Mouse (Mus musculus) embryonic facial prominence, embryonic 14.5 days (tissue): Measurements from ENCODE around the gene Lrch1. TPM values are rescaled to one million over a fixed set of nuclear protein-coding genes. Genes with fewer than 3 reads are reported as not detected.

Source experiments
- ATAC-seq: fragments of 200-750 bp; cut with Nextera tagmentation; 2 replicates; pipeline ENCODE4 v1.8.0; 2017; ENCODE audit warnings: low read depth, moderate number of reproducible peaks, moderate TSS enrichment
- DNase-seq: peaks from one replicate; pipeline ENCODE4 v3.0.0-alpha.2; 2015; ENCODE audit warnings: low spot score
- H3K27ac ChIP-seq: fragments of 300-500 bp; sonication (generic); replicated peaks from 2 replicates; pipeline ENCODE4 v1.5.1; 2014; ENCODE audit warnings: low read depth, mild to moderate bottlenecking, low read length, moderate library complexity
- H3K27me3 ChIP-seq: fragments of 300-500 bp; sonication (generic); replicated peaks from 2 replicates; pipeline ENCODE4 v1.6.1; 2014; ENCODE audit warnings: low read length; ENCODE audit not compliant: control insufficient read depth, insufficient read depth
- H3K36me3 ChIP-seq: fragments of 300-500 bp; sonication (generic); 2 replicates; pipeline ENCODE4 v1.6.1; 2014; ENCODE audit warnings: low read length, mixed read lengths; ENCODE audit not compliant: control insufficient read depth, insufficient read depth
- H3K4me1 ChIP-seq: fragments of 300-500 bp; sonication (generic); 2 replicates; pipeline ENCODE4 v1.6.1; 2014; ENCODE audit warnings: antibody characterized with exemption, low read length; ENCODE audit not compliant: control insufficient read depth, insufficient read depth
- H3K4me2 ChIP-seq: fragments of 300-500 bp; sonication (generic); 2 replicates; pipeline ENCODE4 v1.6.1; 2014; ENCODE audit warnings: low read depth, mild to moderate bottlenecking, low read length, moderate library complexity, mixed read lengths
- H3K4me3 ChIP-seq: fragments of 300-500 bp; sonication (generic); 2 replicates; pipeline ENCODE4 v1.5.1; 2014; ENCODE audit warnings: low read depth, mild to moderate bottlenecking, low read length
- H3K9ac ChIP-seq: fragments of 300-500 bp; sonication (generic); 2 replicates; pipeline ENCODE4 v1.6.1; 2014; ENCODE audit warnings: low read depth, mild to moderate bottlenecking, low read length, moderate library complexity, mixed read lengths
- H3K9me3 ChIP-seq: fragments of 300-500 bp; sonication (generic); 2 replicates; pipeline ENCODE4 v1.6.1; 2016; ENCODE audit warnings: low read length; ENCODE audit not compliant: control insufficient read depth
- WGBS: fragments of 180-500 bp; shearing (Covaris S2); extraction: QIAGEN DNeasy Blood & Tissue Kit; methylation state at CpG from one replicate; pipeline ENCODE4 v1.1.7; 2014; 5-methylcytosine and 5-hydroxymethylcytosine counted together
- polyA plus RNA-seq: library from polyadenylated mRNA; unstranded; fragments of >200 nt; fragmentation: Nextera tagmentation; extraction: Ambion mirVana; gene quantifications from 2 replicates; pipeline ENCODE4 v1.2.1, GENCODE M21; 2014

The Lrch1 gene
- polyA plus RNA-seq, 1 experiment from 2014 or later, result 15.6 TPM

- no peak overlapping the region for H3K4me3 ChIP-seq
- peak overlapping the region; percentile 44; the same call in 1 of the 2 replicates for H3K27ac ChIP-seq
- DNase-seq (no peak), ATAC-seq (no peak; the same call in 1 of the 2 replicates)
- H3K36me3 ChIP-seq, result no peaks in the 10 kb centered on the region
- 60% methylated on average over 7 of the region's 7 CpGs for WGBS
- H3K27me3 ChIP-seq, result no peaks in the 10 kb centered on the region
- no peak overlapping the region for H3K9ac ChIP-seq
- no peaks in the 10 kb centered on the region for H3K9me3 ChIP-seq
- H3K4me1 ChIP-seq, result peaks cover 41% of the 10 kb centered on the region
- H3K4me2 ChIP-seq, result no peak overlapping the region
Measured at GRCm38 (mm10) chr14:74884920-74885319, 62.8 kb downstream of the Lrch1 start.

DNA sequence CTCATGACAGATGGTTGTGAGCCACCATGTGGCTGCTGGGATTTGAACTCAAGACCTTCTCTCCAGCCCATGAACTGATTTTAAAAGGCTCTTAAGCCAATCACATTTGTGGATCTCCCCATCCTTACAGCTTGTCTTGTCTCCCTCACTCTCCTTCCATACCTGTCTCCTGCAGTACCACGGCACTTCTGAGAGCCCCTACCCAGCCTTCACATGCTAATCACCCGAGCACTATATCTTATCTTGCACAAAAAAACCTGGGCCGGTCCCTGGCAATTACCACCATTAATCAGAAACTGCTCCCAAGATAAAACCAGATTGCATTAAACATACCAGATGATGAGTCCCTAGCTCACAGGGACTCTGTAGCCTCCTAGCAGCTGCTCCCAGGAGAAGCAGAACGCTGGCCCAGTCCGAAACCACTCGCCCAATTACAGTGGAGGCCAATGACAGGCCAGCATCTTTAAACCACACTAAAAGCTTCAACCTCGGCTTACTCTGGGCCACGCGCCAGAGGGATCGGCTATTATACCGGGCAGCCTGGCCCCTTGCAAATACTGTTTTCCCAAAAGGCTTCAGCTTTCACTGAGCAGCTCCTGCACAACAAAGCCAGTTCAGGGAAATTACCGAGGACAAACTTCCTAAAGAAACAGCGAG lies 63.5 kb downstream of the Lrch1 start:
- DNase-seq, result peak; percentile 92
- Histone ChIP-seq H3K9me3 (no peaks in the 10 kb centered on the region), H3K27ac (peak overlapping the region; percentile 50; the same call in 1 of the 2 replicates)

GRCm38 (mm10) chr14:74883204-74883603 lies 64.5 kb downstream of the Lrch1 start:
- H3K27ac ChIP-seq, result peak overlapping the region; percentile 67
- no peaks in the 10 kb centered on the region for H3K36me3 ChIP-seq
- peak overlapping the region; percentile 51 for H3K9ac ChIP-seq
- WGBS, result 30% methylated on average over 11 of the region's 11 CpGs
- H3K27me3 ChIP-seq, result no peaks in the 10 kb centered on the region
- DNase-seq (peak; percentile 56), ATAC-seq (no peak)
- peaks cover 49% of the 10 kb centered on the region for H3K4me1 ChIP-seq
- H3K4me3 ChIP-seq, result no peak overlapping the region
- H3K9me3 ChIP-seq, result no peaks in the 10 kb centered on the region
- H3K4me2 ChIP-seq, result peak overlapping the region; percentile 31

More for the DNA sequence above, 63.5 kb downstream of the Lrch1 start:
- Histone ChIP-seq H3K36me3 (no peaks in the 10 kb centered on the region), H3K4me2 (peak overlapping the region; percentile 21), H3K9ac (no peak overlapping the region), H3K4me1 (peaks cover 49% of the 10 kb centered on the region), H3K27me3 (no peaks in the 10 kb centered on the region), H3K4me3 (no peak overlapping the region)
- peak; percentile 87 for ATAC-seq
- 13% methylated on average over 13 of the region's 13 CpGs for WGBS

DNA sequence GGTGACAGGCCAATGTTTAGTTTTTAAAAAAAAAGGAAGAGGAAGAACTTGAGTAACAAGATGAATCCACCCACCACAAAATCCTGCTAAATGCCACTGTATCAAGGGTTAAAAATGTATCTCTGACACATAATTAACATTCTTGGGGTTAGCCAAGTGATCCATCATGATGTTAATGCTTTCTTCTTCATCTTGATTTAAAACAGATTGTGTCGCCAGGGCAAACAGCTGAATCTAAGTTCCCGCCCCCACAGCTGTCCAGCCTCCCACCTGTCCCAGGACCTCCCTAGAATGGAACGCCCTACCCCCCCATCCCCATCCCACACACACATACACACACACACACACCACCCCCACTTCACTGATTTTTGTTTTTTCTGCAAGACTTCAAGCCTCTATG lies 64.9 kb downstream of the Lrch1 start:
- Histone ChIP-seq H3K27ac (peak overlapping the region; percentile 67; the same call in 1 of the 2 replicates), H3K4me1 (peaks cover 49% of the 10 kb centered on the region), H3K36me3 (no peaks in the 10 kb centered on the region), H3K9ac (no peak overlapping the region), H3K4me2 (peak overlapping the region; percentile 31), H3K9me3 (no peaks in the 10 kb centered on the region), H3K27me3 (no peaks in the 10 kb centered on the region), H3K4me3 (no peak overlapping the region)
- DNase-seq (peak; percentile 76), ATAC-seq (peak; percentile 55; the same call in 1 of the 2 replicates)
- WGBS, result 24% methylated on average over 3 of the region's 3 CpGs

DNA sequence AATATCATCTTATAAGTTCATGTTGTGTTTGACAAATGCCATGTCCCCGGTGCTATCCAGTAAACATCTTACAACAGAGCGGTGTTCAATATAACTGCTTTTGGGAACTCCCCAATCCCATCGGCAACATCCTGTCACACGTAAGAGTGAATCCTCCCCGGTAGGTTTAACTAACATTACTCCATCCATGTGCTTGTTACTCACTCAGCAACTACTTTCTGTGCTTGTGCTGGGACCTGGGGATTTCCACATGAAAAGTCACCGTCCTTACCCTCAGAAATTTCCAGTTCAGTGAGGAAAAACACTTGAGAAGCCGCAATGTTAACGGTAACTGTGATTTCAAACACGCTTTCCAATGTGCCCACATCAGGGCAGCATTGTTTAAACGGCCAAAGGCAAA lies 66.8 kb downstream of the Lrch1 start:
- Histone ChIP-seq H3K36me3 (no peaks in the 10 kb centered on the region), H3K27me3 (no peaks in the 10 kb centered on the region), H3K27ac (no peak overlapping the region), H3K9ac (no peak overlapping the region), H3K9me3 (no peaks in the 10 kb centered on the region), H3K4me2 (no peak overlapping the region), H3K4me1 (peaks cover 49% of the 10 kb centered on the region), H3K4me3 (no peak overlapping the region)
- DNase-seq, result no peak
- WGBS, result 77% methylated on average over 10 of the region's 10 CpGs
- ATAC-seq, result no peak

DNA sequence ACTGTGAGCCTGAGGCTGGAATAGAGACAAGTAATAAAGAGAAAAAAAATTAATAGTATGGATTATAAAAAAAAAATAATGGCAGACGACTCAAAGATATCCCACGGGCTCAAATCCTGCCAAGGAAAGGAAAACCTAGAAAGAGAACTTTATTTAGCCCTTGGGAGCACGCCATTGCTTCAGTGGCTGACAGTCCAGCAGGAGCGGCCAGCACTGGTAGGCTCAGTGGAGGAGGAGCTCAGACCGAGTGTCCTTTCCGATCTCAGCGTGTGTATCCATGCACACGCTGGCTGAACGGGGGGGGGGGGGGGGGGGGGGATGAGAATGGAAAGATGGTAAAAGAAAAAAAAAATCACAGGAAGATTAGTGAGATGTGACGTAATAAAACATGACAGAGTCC lies 68.2 kb downstream of the Lrch1 start:
- H3K9ac ChIP-seq, result no peak overlapping the region
- DNase-seq, result no peak
- no peak overlapping the region for H3K27ac ChIP-seq
- no peak for ATAC-seq
- no peaks in the 10 kb centered on the region for H3K36me3 ChIP-seq
- WGBS, result 71% methylated on average over 10 of the region's 10 CpGs
- H3K4me3 ChIP-seq, result no peak overlapping the region
- no peaks in the 10 kb centered on the region for H3K27me3 ChIP-seq
- H3K4me2 ChIP-seq, result no peak overlapping the region
- H3K4me1 ChIP-seq, result peaks cover 42% of the 10 kb centered on the region
- no peaks in the 10 kb centered on the region for H3K9me3 ChIP-seq

DNA sequence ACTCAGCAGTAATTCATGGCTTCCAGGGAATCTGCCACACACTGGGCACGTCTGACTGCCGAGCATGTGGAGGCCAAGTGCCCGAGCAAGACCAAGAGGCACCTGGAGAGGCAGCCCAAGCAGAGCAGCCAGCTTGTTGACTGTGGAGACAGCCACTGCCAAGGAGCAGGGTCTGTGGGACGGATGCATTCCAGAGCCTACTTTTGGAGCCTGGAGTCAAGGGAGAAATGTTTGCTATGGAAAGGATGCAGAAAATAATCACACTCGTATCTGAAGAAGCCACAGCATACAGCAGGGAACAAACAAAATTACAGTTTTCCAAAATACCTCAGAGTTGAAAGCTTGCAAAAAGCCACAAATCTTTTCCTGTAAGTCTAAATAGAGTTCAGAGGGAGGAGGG lies 70.4 kb downstream of the Lrch1 start:
- H3K4me1 ChIP-seq, result peaks cover 22% of the 10 kb centered on the region
- no peak overlapping the region for H3K4me2 ChIP-seq
- peak; percentile 42; the same call in 1 of the 2 replicates for ATAC-seq

GRCm38 (mm10) chr14:74871220-74871619 lies 76.5 kb downstream of the Lrch1 start:
- DNase-seq, result no peak
- Histone ChIP-seq H3K9ac (no peak overlapping the region), H3K27me3 (no peaks in the 10 kb centered on the region), H3K4me1 (peaks cover 32% of the 10 kb centered on the region), H3K4me2 (no peak overlapping the region), H3K9me3 (no peaks in the 10 kb centered on the region), H3K27ac (no peak overlapping the region), H3K36me3 (no peaks in the 10 kb centered on the region), H3K4me3 (no peak overlapping the region)
- no peak for ATAC-seq
- WGBS, result 35% methylated on average over 4 of the region's 4 CpGs

More for the DNA sequence above, 70.4 kb downstream of the Lrch1 start:
- peak; percentile 73 for DNase-seq
- Histone ChIP-seq H3K4me3 (no peak overlapping the region), H3K9ac (no peak overlapping the region), H3K27me3 (no peaks in the 10 kb centered on the region), H3K9me3 (no peaks in the 10 kb centered on the region), H3K36me3 (no peaks in the 10 kb centered on the region), H3K27ac (no peak overlapping the region)
- WGBS, result 49% methylated on average over 5 of the region's 5 CpGs

GRCm38 (mm10) chr14:74868902-74869230 lies 78.8 kb downstream of the Lrch1 start:
- DNase-seq, result no peak
- no peaks in the 10 kb centered on the region for H3K9me3 ChIP-seq
- H3K4me1 ChIP-seq, result peaks cover 48% of the 10 kb centered on the region
- H3K36me3 ChIP-seq, result no peaks in the 10 kb centered on the region
- no peak for ATAC-seq
- H3K4me2 ChIP-seq, result no peak overlapping the region
- H3K27ac ChIP-seq, result no peak overlapping the region
- H3K9ac ChIP-seq, result no peak overlapping the region
- H3K27me3 ChIP-seq, result no peaks in the 10 kb centered on the region
- WGBS, result 69% methylated on average over 4 of the region's 4 CpGs
- no peak overlapping the region for H3K4me3 ChIP-seq
